In genomic region chr8:84973803-84974542, GRCm38 (mm10) we compare ENCODE assay signal across 9 mouse cellular contexts. TPM values are rescaled to one million over a fixed set of nuclear protein-coding genes. Genes with fewer than 3 reads are reported as not detected.
DNase-seq lines count a peak whose midpoint lies in the region; ATAC-seq lines count a peak whose summit lies in the region.
"Had no signal": no experiment of that assay in that cellular context is flagged by ENCODE, and none has a peak within 500 bp of the region (broad histone marks: within the 10 kb centered on the region; RNA-seq: fewer than 3 reads in every experiment).

No protein-coding gene starts in this region.

- 56% methylated on average over 4 of the region's 4 CpGs for WGBS in forebrain, embryonic 14.5 days
- 62% methylated on average over 4 of the region's 4 CpGs for WGBS in forebrain, embryonic 13.5 days

- peak; percentile 83 for DNase-seq in forebrain, embryonic 14.5 days (ENCODE audit: low spot score)
- DNase-seq in testis, postnatal 10 days (ENCODE audit: low spot score): peak; percentile 66
- DNase-seq in testis, postnatal 14 days (ENCODE audit: low spot score): no peak
- DNase-seq in kidney, postnatal 25 days: peak; percentile 54 to 62
- DNase-seq in mesoderm, embryonic 11.5 days (ENCODE audit: low read depth, low spot score): peak; percentile 74
- DNase-seq in urinary bladder, postnatal 4 days (ENCODE audit: low spot score in 2 of 2): no peak

- no peak overlapping the region for H3K9ac ChIP-seq in forebrain, embryonic 14.5 days (ENCODE audit: low read length)
- no peak overlapping the region for H3K9ac ChIP-seq in forebrain, embryonic 13.5 days

- H3K4me1 ChIP-seq in forebrain, embryonic 14.5 days (ENCODE audit: control insufficient read depth, insufficient read depth, low read length): peaks cover 27% of the 10 kb centered on the region
- peaks cover 66% of the 10 kb centered on the region for H3K4me1 ChIP-seq in forebrain, embryonic 13.5 days

- H3K9me3 ChIP-seq in forebrain, embryonic 14.5 days (replicated peaks; ENCODE audit: control insufficient read depth, low read length): no peaks in the 10 kb centered on the region
- no peaks in the 10 kb centered on the region for H3K9me3 ChIP-seq in forebrain, embryonic 13.5 days (replicated peaks)

- peaks cover 22% of the 10 kb centered on the region for H3K27me3 ChIP-seq in forebrain, embryonic 14.5 days (replicated peaks; ENCODE audit: control insufficient read depth, insufficient read depth, low read length)
- peaks cover 22% of the 10 kb centered on the region for H3K27me3 ChIP-seq in forebrain, embryonic 13.5 days

- ATAC-seq in forebrain, embryonic 14.5 days: 0 out of 2 replicates have a peak, but pooled peaks have one; percentile 7
- ATAC-seq in forebrain, embryonic 13.5 days: no peak
- ATAC-seq in erythroblast, adult 5-6 weeks (replicated peaks; ENCODE audit: low FRiP score, poor library complexity, severe bottlenecking): 0 out of 2 replicates have a peak, but pooled peaks have one; percentile 18

- no peak overlapping the region for H3K4me3 ChIP-seq in forebrain, embryonic 14.5 days (ENCODE audit: low read depth, low read length)
- no peak overlapping the region for H3K4me3 ChIP-seq in forebrain, embryonic 13.5 days

- no peak overlapping the region for H3K4me2 ChIP-seq in forebrain, embryonic 14.5 days (ENCODE audit: low read length)
- no peak overlapping the region for H3K4me2 ChIP-seq in forebrain, embryonic 13.5 days

- H3K36me3 ChIP-seq in forebrain, embryonic 14.5 days (ENCODE audit: control insufficient read depth, insufficient read depth, low read length): peaks cover 49% of the 10 kb centered on the region
- H3K36me3 ChIP-seq in forebrain, embryonic 13.5 days (ENCODE audit: poor library complexity, severe bottlenecking): peaks cover 47% of the 10 kb centered on the region

- no peak overlapping the region for H3K27ac ChIP-seq in forebrain, embryonic 14.5 days (ENCODE audit: low read depth, low read length)
- no peak overlapping the region for H3K27ac ChIP-seq in forebrain, embryonic 13.5 days

RNA-seq across cellular contexts. Expression of gene Rnaseh2a, which starts 4.4 kb away (rescaled TPM):
- polyA plus RNA-seq in forebrain, embryonic 14.5 days (2014; fragmentation: Nextera tagmentation; extraction: Ambion mirVana): 93.3 and 111 TPM in 2 replicates
- 119 and 124 TPM in 2 replicates for polyA plus RNA-seq in forebrain, embryonic 13.5 days (2015; fragmentation: Nextera tagmentation; extraction: Ambion mirVana)
- 31.8 and 67.2 TPM in 2 replicates for total RNA-seq in erythroblast, adult 5-6 weeks (2015; ENCODE audit: low replicate concordance)
- 37.4 and 37.9 TPM in 2 replicates for total RNA-seq in erythroblast, adult 5-6 weeks (2017; ENCODE audit: low replicate concordance)

RNA-seq across cellular contexts. Expression of gene Junb, which starts 4.5 kb away (rescaled TPM):
- polyA plus RNA-seq in forebrain, embryonic 14.5 days (2014; fragmentation: Nextera tagmentation; extraction: Ambion mirVana): 5.0 and 6.5 TPM in 2 replicates
- 3.4 and 4.2 TPM in 2 replicates for polyA plus RNA-seq in forebrain, embryonic 13.5 days (2015; fragmentation: Nextera tagmentation; extraction: Ambion mirVana)
- total RNA-seq in erythroblast, adult 5-6 weeks (2015; ENCODE audit: low replicate concordance): 6.1 and 6.7 TPM in 2 replicates
- total RNA-seq in erythroblast, adult 5-6 weeks (2017; ENCODE audit: low replicate concordance): 15.5 and 16.1 TPM in 2 replicates

RNA-seq across cellular contexts. Expression of gene Prdx2, which starts 4.6 kb away (rescaled TPM):
- polyA plus RNA-seq in forebrain, embryonic 14.5 days (2014; fragmentation: Nextera tagmentation; extraction: Ambion mirVana): 1,735 and 2,101 TPM in 2 replicates
- polyA plus RNA-seq in forebrain, embryonic 13.5 days (2015; fragmentation: Nextera tagmentation; extraction: Ambion mirVana): 1,640 and 1,662 TPM in 2 replicates
- 1,192 and 1,430 TPM in 2 replicates for total RNA-seq in erythroblast, adult 5-6 weeks (2015; ENCODE audit: low replicate concordance)
- 2,193 and 2,235 TPM in 2 replicates for total RNA-seq in erythroblast, adult 5-6 weeks (2017; ENCODE audit: low replicate concordance)

RNA-seq across cellular contexts. Expression of gene Gm49661, which starts 4.7 kb away (rescaled TPM):
- not detected in 2 replicates for polyA plus RNA-seq in forebrain, embryonic 14.5 days (2014; fragmentation: Nextera tagmentation; extraction: Ambion mirVana)
- not detected in 2 replicates for polyA plus RNA-seq in forebrain, embryonic 13.5 days (2015; fragmentation: Nextera tagmentation; extraction: Ambion mirVana)
- not detected in 2 replicates for total RNA-seq in erythroblast, adult 5-6 weeks (2015; ENCODE audit: low replicate concordance)
- total RNA-seq in erythroblast, adult 5-6 weeks (2017; ENCODE audit: low replicate concordance): not detected in 2 replicates
- total RNA-seq: hematopoietic stem cell, adult 5-6 weeks had no signal

RNA-seq across cellular contexts. Expression of gene Hook2, which starts 16.4 kb away (rescaled TPM):
- polyA plus RNA-seq in forebrain, embryonic 14.5 days (2014; fragmentation: Nextera tagmentation; extraction: Ambion mirVana): 13.0 and 20.3 TPM in 2 replicates
- polyA plus RNA-seq in forebrain, embryonic 13.5 days (2015; fragmentation: Nextera tagmentation; extraction: Ambion mirVana): 16.8 and 21.5 TPM in 2 replicates
- 1.9 and 5.0 TPM in 2 replicates for total RNA-seq in erythroblast, adult 5-6 weeks (2015; ENCODE audit: low replicate concordance)
- 1.6 and 6.1 TPM in 2 replicates for total RNA-seq in erythroblast, adult 5-6 weeks (2017; ENCODE audit: low replicate concordance)

Comparison
In these comparisons a context has a peak if more than half of its experiments do, and no peak if none do; other contexts are left out.
1. DNase-seq: peak in forebrain, embryonic 14.5 days (single experiment), testis, postnatal 10 days (single experiment), kidney, postnatal 25 days (2 of 2) and mesoderm, embryonic 11.5 days (single experiment); none in testis, postnatal 14 days (single experiment) and urinary bladder, postnatal 4 days (0 of 2).